Mouse (Mus musculus) G1E (cell line): ENCODE measurements around the gene Mtmr12. TPM values are rescaled to one million over a fixed set of nuclear protein-coding genes. Genes with fewer than 3 reads are reported as not detected.

Source experiments
- ATAC-seq: 2 replicates; pipeline ENCODE4 v1.8.0; 2016; ENCODE audit warnings: mild to moderate bottlenecking; ENCODE audit not compliant: insufficient number of reproducible peaks, poor library complexity, low FRiP score, severe bottlenecking; ENCODE audit errors: extremely low read depth
- DNase-seq: peaks from one replicate; pipeline ENCODE4 v3.0.0; 2012; ENCODE audit warnings: low spot score
- H3K27me3 ChIP-seq: 2 replicates; pipeline ENCODE4 v1.6.1; 2012; ENCODE audit warnings: mild to moderate bottlenecking, low read length, inconsistent platforms; ENCODE audit not compliant: insufficient read depth
- H3K36me3 ChIP-seq: replicated peaks from 2 replicates; pipeline ENCODE3; 2012; ENCODE audit warnings: mild to moderate bottlenecking, inconsistent platforms
- H3K4me1 ChIP-seq: 2 replicates; pipeline ENCODE4 v1.6.1; 2012; ENCODE audit warnings: low read depth, low read length, inconsistent platforms, mixed read lengths; ENCODE audit not compliant: insufficient read depth
- H3K4me3 ChIP-seq: 2 replicates; pipeline ENCODE4 v1.5.1; 2012; ENCODE audit warnings: low read depth, mild to moderate bottlenecking, inconsistent platforms, low read length, moderate library complexity, mixed read lengths
- H3K9me3 ChIP-seq: replicated peaks from 2 replicates; pipeline ENCODE4 v1.6.1; 2012; ENCODE audit warnings: inconsistent platforms
- CTCF ChIP-seq: IDR thresholded peaks from 2 replicates; pipeline ENCODE4 v1.5.1; 2012; ENCODE audit warnings: low read depth, low read length, inconsistent platforms, mixed read lengths
- GATA1 ChIP-seq: IDR thresholded peaks from 2 replicates; pipeline ENCODE4 v1.6.1; 2012; ENCODE audit warnings: borderline replicate concordance, low read length, inconsistent platforms, mixed read lengths
- GATA2 ChIP-seq: IDR thresholded peaks from 2 replicates; pipeline ENCODE4 v1.6.1; 2012; ENCODE audit warnings: low read depth, low read length, inconsistent platforms, borderline replicate concordance
- POLR2AphosphoS5 ChIP-seq: IDR thresholded peaks from 2 replicates; pipeline ENCODE4 v1.6.1; 2012; ENCODE audit warnings: low read depth, low read length, inconsistent platforms; ENCODE audit not compliant: insufficient replicate concordance
- TAL1 ChIP-seq: conservative IDR thresholded peaks from 2 replicates; pipeline ENCODE4 v1.6.1; 2012; ENCODE audit warnings: low read depth, low read length, inconsistent platforms, mixed read lengths
- polyA plus RNA-seq: library from polyadenylated mRNA; stranded (reverse); fragments of >175 nt; gene quantifications from 2 replicates; pipeline ENCODE4 v1.2.3, GENCODE M21; 2012
- total RNA-seq, 2 experiments: library from RNA; stranded (forward) in 1 of 2; stranded (reverse) in 1 of 2; fragments of 200-1000 nt in 1 of 2; fragments of >200 nt in 1 of 2; fragmentation: Nextera tagmentation in 1 of 2; gene quantifications; 2 replicates each; pipeline ENCODE4 v1.2.3; 2014 to 2017

Gene Mtmr12
- total and polyA plus RNA-seq, 3 experiments = 7.9 to 29.0 (median 25.7) TPM

DNA sequence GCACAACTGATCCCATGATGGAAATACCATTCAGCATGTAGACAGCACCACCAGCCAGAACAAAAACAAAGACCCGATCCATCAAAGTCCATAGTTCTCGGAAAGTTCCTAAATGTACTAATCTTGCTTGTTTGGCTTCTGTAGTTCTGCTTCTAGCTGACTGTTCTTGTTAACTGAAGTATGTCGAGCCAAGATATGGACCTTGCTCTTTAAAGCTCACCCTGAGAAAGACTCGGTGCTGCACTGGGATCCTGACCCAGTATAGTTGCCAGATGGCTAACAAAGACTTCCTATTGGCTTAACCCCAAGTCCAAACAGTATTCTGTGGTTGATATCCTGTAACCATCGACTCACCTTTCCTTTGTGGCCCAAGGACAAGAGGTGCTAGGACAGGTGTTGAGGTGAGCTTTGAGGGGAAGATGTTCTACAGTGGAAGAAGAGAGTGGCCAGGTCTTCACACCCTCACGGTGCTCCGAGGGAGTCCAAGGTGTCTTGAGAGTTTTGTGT, 93.5 kb downstream of the Mtmr12 start:
- Histone ChIP-seq H3K9me3 (no peaks in the 10 kb centered on the region), H3K36me3 (no peaks in the 10 kb centered on the region), H3K4me3 (no peak overlapping the region), H3K4me1 (peaks cover 10% of the 10 kb centered on the region), H3K27me3 (peaks cover 9% of the 10 kb centered on the region)
- ATAC-seq (no peak), DNase-seq (no peak)
- TF ChIP-seq POLR2AphosphoS5 = no peak

DNA sequence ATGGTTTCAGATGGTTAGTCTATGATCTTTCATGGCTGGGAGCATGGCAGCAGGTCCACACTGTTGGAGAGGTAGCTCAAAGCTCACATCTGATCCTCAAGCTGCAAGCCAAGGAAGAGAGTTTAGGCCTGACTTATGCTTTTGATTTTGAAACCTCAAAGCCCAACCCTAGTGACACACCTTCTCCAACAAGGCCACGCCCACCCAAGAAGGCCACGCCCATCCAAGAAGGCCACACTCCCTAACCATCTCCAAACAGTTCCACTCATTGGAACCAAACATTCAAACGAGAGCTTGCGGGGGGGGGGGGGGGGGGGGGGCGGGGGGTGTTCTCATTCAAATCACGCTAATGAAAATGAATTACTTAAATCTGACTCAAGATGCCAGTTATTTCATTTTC, 96.9 kb downstream of the Mtmr12 start:
- DNase-seq = no peak
- H3K4me1 ChIP-seq = peaks cover 25% of the 10 kb centered on the region
- H3K4me3 ChIP-seq = no peak overlapping the region
- no peaks in the 10 kb centered on the region for H3K9me3 ChIP-seq
- H3K27me3 ChIP-seq = no peaks in the 10 kb centered on the region
- TF ChIP-seq GATA2 (no peak), CTCF (no peak), TAL1 (no peak), GATA1 (no peak), POLR2AphosphoS5 (no peak)
- H3K36me3 ChIP-seq = no peaks in the 10 kb centered on the region
- ATAC-seq = no peak

- Histone ChIP-seq H3K36me3 (no peaks in the 10 kb centered on the region), H3K27me3 (no peaks in the 10 kb centered on the region), H3K4me3 (peak overlapping the region; percentile 53; the same call in 1 of the 2 replicates), H3K4me1 (peaks cover 64% of the 10 kb centered on the region), H3K9me3 (no peaks in the 10 kb centered on the region)
- ATAC-seq (peak; percentile 61), DNase-seq (peak; percentile 40)
- TF ChIP-seq GATA2 (no peak), POLR2AphosphoS5 (no peak), CTCF (no peak)
Observed at GRCm38 (mm10) chr15:12306188-12307071, 101.6 kb downstream of the Mtmr12 start.

GRCm38 (mm10) chr15:12307114-12307513, 102.3 kb downstream of the Mtmr12 start:
- no peak for TF ChIP-seq GATA1
- no peak for TF ChIP-seq POLR2AphosphoS5
- TF ChIP-seq TAL1 = no peak
- no peak for TF ChIP-seq CTCF
- no peak for TF ChIP-seq GATA2
- Histone ChIP-seq H3K4me1 (peaks cover 67% of the 10 kb centered on the region), H3K36me3 (no peaks in the 10 kb centered on the region), H3K4me3 (no peak overlapping the region; the same call in 1 of the 2 replicates), H3K27me3 (no peaks in the 10 kb centered on the region), H3K9me3 (no peaks in the 10 kb centered on the region)
- DNase-seq (no peak), ATAC-seq (no peak)

DNA sequence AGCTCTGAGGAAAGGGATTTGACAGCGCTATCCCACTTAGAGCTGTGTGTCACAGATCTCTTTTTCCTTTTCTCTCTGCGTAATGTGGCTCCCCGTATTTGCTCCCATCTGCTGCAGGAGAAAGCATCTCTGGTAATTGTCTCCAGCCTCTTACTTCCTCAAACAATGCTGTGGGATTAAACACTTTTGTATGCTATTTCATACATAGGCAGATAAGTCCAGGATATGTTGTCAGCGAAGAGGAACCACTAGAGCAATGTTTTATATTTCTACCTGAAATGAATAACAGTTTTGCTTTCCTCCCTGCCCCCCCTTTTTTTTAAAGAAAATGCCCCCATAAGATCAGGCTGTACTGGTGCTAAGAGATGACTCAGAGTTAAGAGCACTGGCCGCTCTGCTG, 103.7 kb downstream of the Mtmr12 start:
- Histone ChIP-seq H3K9me3 (no peaks in the 10 kb centered on the region), H3K36me3 (no peaks in the 10 kb centered on the region), H3K4me1 (peaks cover 71% of the 10 kb centered on the region), H3K27me3 (no peaks in the 10 kb centered on the region), H3K4me3 (no peak overlapping the region)
- TF ChIP-seq GATA2 (no peak), TAL1 (no peak), POLR2AphosphoS5 (no peak), CTCF (no peak), GATA1 (no peak)
- DNase-seq = no peak
- no peak for ATAC-seq

DNA sequence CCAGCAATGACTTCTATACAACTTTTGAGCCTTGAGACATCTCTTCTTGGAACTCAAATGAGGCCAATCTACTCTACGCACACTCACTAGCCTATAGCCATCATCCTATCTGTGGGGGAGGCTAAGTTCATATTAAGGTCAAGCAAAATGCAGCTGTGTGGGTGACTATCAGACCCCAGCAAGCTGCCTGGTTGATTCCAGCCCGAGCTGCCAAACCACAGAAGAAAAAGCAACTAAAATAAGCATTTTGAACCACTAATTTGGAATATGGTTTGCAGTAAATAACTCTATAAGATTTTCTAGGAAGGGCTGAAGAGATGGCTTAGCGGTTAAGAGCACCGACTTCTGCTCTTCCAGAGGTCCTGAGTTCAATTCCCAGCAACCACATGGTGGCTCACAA, 105.8 kb downstream of the Mtmr12 start:
- no peaks in the 10 kb centered on the region for H3K9me3 ChIP-seq
- H3K36me3 ChIP-seq = no peaks in the 10 kb centered on the region
- no peak overlapping the region for H3K4me3 ChIP-seq
- DNase-seq = peak; percentile 59
- H3K4me1 ChIP-seq = peaks cover 72% of the 10 kb centered on the region
- TF ChIP-seq CTCF (no peak), TAL1 (no peak; the same call in 1 of the 2 replicates), GATA2 (no peak), POLR2AphosphoS5 (no peak), GATA1 (no peak)
- no peaks in the 10 kb centered on the region for H3K27me3 ChIP-seq
- ATAC-seq = 0 out of 2 replicates have a peak, but pooled peaks have one; percentile 17
